Mouse (Mus musculus): ENCODE measurements around the gene Cfap97d1. TPM values are rescaled to one million over a fixed set of nuclear protein-coding genes. Genes with fewer than 3 reads are reported as not detected.

Cfap97d1 gene
- polyA plus RNA-seq, 1 experiment from 2014 or later, result not detected

DNA sequence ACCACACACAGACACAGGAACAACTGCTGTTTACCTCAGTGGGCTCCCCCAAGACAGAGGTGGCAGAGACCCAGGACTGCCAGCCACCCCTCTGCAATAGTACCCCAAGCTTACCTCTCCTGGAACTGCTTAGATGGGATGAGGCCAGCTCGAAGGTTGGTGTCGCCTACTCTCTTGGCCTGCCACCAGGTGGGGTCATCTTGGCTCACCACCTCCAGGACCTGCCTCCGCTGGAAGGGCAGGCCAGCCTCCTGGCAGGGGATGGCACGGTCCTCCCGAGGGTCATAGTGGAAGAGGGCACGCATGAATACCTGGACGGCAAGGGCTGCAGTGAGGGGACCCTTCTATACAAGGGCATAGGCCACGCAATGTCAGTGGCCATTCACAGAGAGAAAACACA is 29.1 kb downstream of the Cfap97d1 start:
- no peaks in the 10 kb centered on the region for H3K27me3 ChIP-seq (replicated peaks)
- no peak overlapping the region for H3K27ac ChIP-seq
- ATAC-seq (ENCODE audit: insufficient read depth, low FRiP score, low read depth), result no peak
- peaks cover 4% of the 10 kb centered on the region; the same call in 1 of the 2 replicates for H3K36me3 ChIP-seq
- H3K4me2 ChIP-seq, result no peak overlapping the region
- WGBS, result 80% methylated on average over 8 of the region's 8 CpGs
- H3K9me3 ChIP-seq, result no peaks in the 10 kb centered on the region
- H3K4me3 ChIP-seq (replicated peaks), result no peak overlapping the region
- H3K9ac ChIP-seq, result no peak overlapping the region
- H3K4me1 ChIP-seq, result no peaks in the 10 kb centered on the region

GRCm38 (mm10) chr11:102015472-102015871 is 31.4 kb downstream of the Cfap97d1 start:
- Histone ChIP-seq H3K4me2 (no peak overlapping the region), H3K36me3 (no peaks in the 10 kb centered on the region), H3K4me1 (no peaks in the 10 kb centered on the region), H3K4me3 (replicated peaks) (no peak overlapping the region), H3K27ac (no peak overlapping the region), H3K9me3 (no peaks in the 10 kb centered on the region), H3K27me3 (replicated peaks) (no peaks in the 10 kb centered on the region), H3K9ac (no peak overlapping the region)
- WGBS, result 68% methylated on average over 6 of the region's 6 CpGs
- no peak for ATAC-seq (ENCODE audit: insufficient read depth, low FRiP score, low read depth)

DNA sequence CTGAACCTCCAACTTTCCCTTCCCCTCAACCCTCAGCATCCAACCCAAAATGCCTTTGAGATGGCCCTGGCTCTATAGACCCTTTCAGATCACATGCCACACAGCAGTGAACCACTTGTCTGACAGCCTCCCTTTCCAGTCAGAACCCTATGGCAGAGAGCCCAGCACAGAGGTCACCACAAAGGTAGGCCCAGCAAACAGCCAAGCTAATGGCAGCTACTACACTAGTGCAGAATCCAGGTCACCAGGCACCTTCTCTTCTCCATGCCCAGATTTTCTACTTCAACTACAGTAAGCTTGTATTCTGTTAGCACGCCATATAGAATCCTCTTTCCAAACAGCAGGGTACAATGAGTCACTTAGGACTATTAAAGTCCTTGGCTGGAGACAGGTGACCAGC is 32.1 kb downstream of the Cfap97d1 start:
- no peak overlapping the region for H3K4me3 ChIP-seq (replicated peaks)
- H3K9me3 ChIP-seq, result no peaks in the 10 kb centered on the region
- no peaks in the 10 kb centered on the region for H3K27me3 ChIP-seq (replicated peaks)
- H3K9ac ChIP-seq, result no peak overlapping the region
- no peaks in the 10 kb centered on the region for H3K36me3 ChIP-seq
- no peak for ATAC-seq (ENCODE audit: insufficient read depth, low FRiP score, low read depth)
- no peak overlapping the region for H3K27ac ChIP-seq
- 84% methylated on average over 1 of the region's 1 CpGs for WGBS
- H3K4me2 ChIP-seq, result no peak overlapping the region
- H3K4me1 ChIP-seq, result no peaks in the 10 kb centered on the region

- no peaks in the 10 kb centered on the region for H3K9me3 ChIP-seq
- ATAC-seq (ENCODE audit: insufficient read depth, low FRiP score, low read depth), result no peak
- 81% methylated on average over 9 of the region's 9 CpGs for whole genome bisulfite sequencing
Measured at GRCm38 (mm10) chr11:102019736-102020135, 35.7 kb downstream of the Cfap97d1 start.

GRCm38 (mm10) chr11:102021196-102021595 is 37.1 kb downstream of the Cfap97d1 start:
- H3K9ac ChIP-seq, result no peak overlapping the region
- H3K4me3 ChIP-seq (replicated peaks), result no peak overlapping the region
- H3K27me3 ChIP-seq (replicated peaks), result no peaks in the 10 kb centered on the region
- H3K27ac ChIP-seq, result no peak overlapping the region
- peaks cover 4% of the 10 kb centered on the region; the same call in 1 of the 2 replicates for H3K4me1 ChIP-seq
- WGBS, result 89% methylated on average over 5 of the region's 5 CpGs
- H3K36me3 ChIP-seq, result no peaks in the 10 kb centered on the region
- no peak for ATAC-seq (ENCODE audit: insufficient read depth, low FRiP score, low read depth)
- H3K4me2 ChIP-seq, result no peak overlapping the region
- H3K9me3 ChIP-seq, result no peaks in the 10 kb centered on the region

More at GRCm38 (mm10) chr11:102019736-102020135, 35.7 kb downstream of the Cfap97d1 start:
- Histone ChIP-seq H3K9ac (no peak overlapping the region), H3K36me3 (no peaks in the 10 kb centered on the region), H3K4me2 (no peak overlapping the region), H3K27me3 (replicated peaks) (no peaks in the 10 kb centered on the region), H3K4me3 (replicated peaks) (no peak overlapping the region), H3K4me1 (no peaks in the 10 kb centered on the region), H3K27ac (no peak overlapping the region)

- Histone ChIP-seq H3K27ac (no peak overlapping the region), H3K4me1 (peaks cover 17% of the 10 kb centered on the region), H3K36me3 (no peaks in the 10 kb centered on the region), H3K27me3 (replicated peaks) (no peaks in the 10 kb centered on the region), H3K4me3 (replicated peaks) (no peak overlapping the region), H3K9ac (no peak overlapping the region), H3K9me3 (no peaks in the 10 kb centered on the region), H3K4me2 (no peak overlapping the region)
- WGBS, result 76% methylated on average over 13 of the region's 13 CpGs
- ATAC-seq (ENCODE audit: insufficient read depth, low FRiP score, low read depth), result no peak
Measured at GRCm38 (mm10) chr11:102023406-102023805, 39.3 kb downstream of the Cfap97d1 start.

DNA sequence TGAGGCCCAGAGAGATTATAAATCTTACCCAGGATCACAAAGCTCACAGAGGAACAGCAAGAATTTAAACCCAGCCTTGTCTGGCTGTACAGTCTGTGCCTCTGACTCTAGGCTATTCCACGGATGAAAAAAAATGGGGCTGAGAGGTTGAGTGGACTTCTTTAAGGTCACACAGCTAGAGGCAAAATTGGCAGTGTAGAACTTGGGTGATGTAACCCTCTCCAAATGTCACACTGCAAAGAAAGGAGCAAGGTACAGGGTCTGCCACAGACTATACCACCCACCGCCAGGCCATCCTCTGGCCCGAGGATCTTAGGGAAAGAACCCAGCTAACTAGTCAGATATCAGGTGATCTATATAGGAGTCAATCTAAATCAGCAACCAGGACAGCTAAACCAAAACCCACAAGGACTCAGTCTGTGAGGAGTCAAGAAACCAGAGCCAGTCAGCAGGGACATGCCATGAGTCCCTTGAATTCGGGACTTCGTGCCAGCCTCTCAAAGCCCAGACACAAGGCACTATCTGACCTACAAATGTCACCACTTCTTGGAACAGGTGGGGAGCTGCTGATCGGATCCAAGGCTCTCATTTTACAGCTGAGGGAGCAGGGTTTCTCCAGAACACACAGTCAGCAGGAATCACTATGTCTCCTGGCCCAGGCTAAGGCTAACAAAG is 40.1 kb downstream of the Cfap97d1 start:
- Histone ChIP-seq H3K27me3 (replicated peaks) (no peaks in the 10 kb centered on the region), H3K4me1 (peaks cover 17% of the 10 kb centered on the region), H3K9me3 (no peaks in the 10 kb centered on the region), H3K27ac (no peak overlapping the region), H3K4me2 (no peak overlapping the region), H3K36me3 (no peaks in the 10 kb centered on the region), H3K4me3 (replicated peaks) (no peak overlapping the region), H3K9ac (no peak overlapping the region)
- WGBS, result 88% methylated on average over 6 of the region's 6 CpGs
- no peak for ATAC-seq (ENCODE audit: insufficient read depth, low FRiP score, low read depth)

GRCm38 (mm10) chr11:102024875-102025274 is 40.8 kb downstream of the Cfap97d1 start:
- no peaks in the 10 kb centered on the region for H3K36me3 ChIP-seq
- no peak overlapping the region for H3K4me3 ChIP-seq (replicated peaks)
- WGBS, result 88% methylated on average over 4 of the region's 4 CpGs
- no peak overlapping the region for H3K4me2 ChIP-seq
- H3K4me1 ChIP-seq, result peaks cover 17% of the 10 kb centered on the region
- H3K27ac ChIP-seq, result no peak overlapping the region
- H3K9me3 ChIP-seq, result no peaks in the 10 kb centered on the region
- H3K27me3 ChIP-seq (replicated peaks), result no peaks in the 10 kb centered on the region
- no peak for ATAC-seq (ENCODE audit: insufficient read depth, low FRiP score, low read depth)
- no peak overlapping the region for H3K9ac ChIP-seq

- H3K9ac ChIP-seq, result no peak overlapping the region
- WGBS, result 43% methylated on average over 7 of the region's 7 CpGs
Measured at GRCm38 (mm10) chr11:102025354-102025753, 41.3 kb downstream of the Cfap97d1 start.

DNA sequence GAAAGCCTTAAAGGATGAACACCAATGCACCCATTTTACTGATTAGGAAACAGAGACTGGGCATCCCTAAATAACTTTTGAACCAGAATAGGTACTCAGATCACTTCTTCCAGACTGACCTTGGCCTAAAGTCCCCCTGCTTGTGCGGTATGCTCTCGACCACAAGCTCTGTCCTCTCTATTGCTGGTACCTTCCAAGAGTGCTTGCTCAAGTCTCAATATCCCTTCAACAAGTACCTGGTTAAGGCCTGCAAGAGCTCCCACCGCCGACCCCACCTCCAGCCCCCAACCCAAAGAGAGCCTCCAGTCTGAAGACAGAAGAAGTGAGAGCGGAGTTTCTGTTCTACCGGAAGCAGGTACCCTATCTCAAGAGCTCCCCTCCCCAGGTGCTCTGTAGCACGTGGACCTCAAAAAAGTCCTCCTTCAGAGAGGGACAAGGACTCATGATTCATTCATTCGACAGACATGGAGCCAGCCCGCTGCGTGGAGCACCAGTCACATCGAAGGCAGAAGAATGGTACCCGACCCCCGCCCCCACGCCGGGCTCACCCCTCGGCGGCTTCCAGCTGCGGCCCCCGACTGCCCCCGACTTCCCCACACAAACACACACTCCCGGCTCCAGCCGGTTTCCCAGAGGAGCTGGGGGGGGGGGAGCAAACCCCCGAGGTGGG is 42.0 kb downstream of the Cfap97d1 start:
- 3% methylated on average over 23 of the region's 23 CpGs for WGBS
- Histone ChIP-seq H3K9me3 (no peaks in the 10 kb centered on the region), H3K4me2 (peak overlapping the region; percentile 93), H3K4me1 (peaks cover 17% of the 10 kb centered on the region), H3K36me3 (no peaks in the 10 kb centered on the region), H3K4me3 (replicated peaks) (peak overlapping the region; percentile 68), H3K27ac (peak overlapping the region; percentile 81; the same call in 1 of the 2 replicates), H3K27me3 (replicated peaks) (no peaks in the 10 kb centered on the region), H3K9ac (peak overlapping the region; percentile 54)
- ATAC-seq (ENCODE audit: insufficient read depth, low FRiP score, low read depth), result no peak

More at GRCm38 (mm10) chr11:102025354-102025753, 41.3 kb downstream of the Cfap97d1 start:
- H3K4me3 ChIP-seq (replicated peaks), result no peak overlapping the region
- no peaks in the 10 kb centered on the region for H3K27me3 ChIP-seq (replicated peaks)
- ATAC-seq (ENCODE audit: insufficient read depth, low FRiP score, low read depth), result no peak
- no peaks in the 10 kb centered on the region for H3K36me3 ChIP-seq
- no peak overlapping the region for H3K27ac ChIP-seq
- peak overlapping the region; percentile 14; the same call in 1 of the 2 replicates for H3K4me2 ChIP-seq
- peaks cover 17% of the 10 kb centered on the region for H3K4me1 ChIP-seq
- H3K9me3 ChIP-seq, result no peaks in the 10 kb centered on the region

DNA sequence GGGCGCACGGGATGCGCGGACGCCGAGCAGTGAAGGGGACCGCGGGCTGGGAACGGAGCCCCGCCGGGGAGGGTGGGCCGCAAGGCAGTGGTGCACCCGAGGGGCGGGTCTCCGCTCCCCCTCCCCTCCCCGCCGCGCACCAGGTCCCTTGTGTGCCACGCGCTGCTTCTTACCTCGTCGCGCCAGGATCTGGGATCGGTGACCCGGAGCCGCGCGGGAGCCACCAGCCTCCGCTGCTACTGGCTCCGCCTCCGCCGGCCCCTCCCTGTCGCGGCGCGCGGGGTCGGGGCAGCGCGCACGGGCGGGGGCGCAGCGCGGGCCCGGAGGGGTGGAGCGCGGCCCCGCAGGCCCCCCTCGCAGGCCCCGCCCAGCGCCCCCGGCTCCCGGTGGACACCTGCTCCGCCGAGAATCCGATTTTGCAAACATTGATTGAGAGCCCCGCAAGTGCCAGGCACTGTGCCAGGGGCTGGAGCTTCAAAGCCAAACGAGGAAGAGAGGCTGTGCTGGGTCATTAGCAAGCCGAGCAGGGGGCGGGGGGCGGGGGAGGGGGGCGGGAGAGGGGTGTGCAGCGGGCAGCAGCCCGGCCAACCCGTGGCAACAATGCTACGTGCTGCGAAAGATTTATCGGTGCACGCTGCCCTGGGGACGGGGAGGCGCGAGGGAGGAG is 42.7 kb downstream of the Cfap97d1 start:
- no peaks in the 10 kb centered on the region for H3K9me3 ChIP-seq
- peak overlapping the region; percentile 93 for H3K4me2 ChIP-seq
- no peaks in the 10 kb centered on the region for H3K27me3 ChIP-seq (replicated peaks)
- H3K9ac ChIP-seq, result peak overlapping the region; percentile 54
- WGBS, result under 1% methylated on average over 58 of the region's 73 CpGs
- peak; percentile 83 for ATAC-seq (ENCODE audit: insufficient read depth, low FRiP score, low read depth)
- peak overlapping the region; percentile 81 for H3K27ac ChIP-seq
- no peaks in the 10 kb centered on the region for H3K36me3 ChIP-seq
- peak overlapping the region; percentile 68 for H3K4me3 ChIP-seq (replicated peaks)
- H3K4me1 ChIP-seq, result peaks cover 17% of the 10 kb centered on the region
